Mouse (Mus musculus) splenic B cell, adult 2 months (primary cell): ENCODE data around the gene Ndufb8.
A peak's percentile ranks its signal among the peaks of the same experiment; 100 is the strongest.

Experiments used
- DNase-seq: peaks from one replicate; pipeline ENCODE4 v3.0.0-alpha.2; 2011; ENCODE audit warnings: low read depth, low spot score
- H3K27me3 ChIP-seq: 2 replicates; pipeline ENCODE4 v1.6.1; 2012; ENCODE audit warnings: mild to moderate bottlenecking, low read length, moderate library complexity, mixed read lengths; ENCODE audit not compliant: control insufficient read depth, poor library complexity, insufficient read depth, severe bottlenecking
- H3K36me3 ChIP-seq: 2 replicates; pipeline ENCODE4 v1.6.1; 2012; ENCODE audit warnings: mild to moderate bottlenecking, low read length, moderate library complexity, mixed read lengths; ENCODE audit not compliant: control insufficient read depth, poor library complexity, insufficient read depth, severe bottlenecking

Gene Ndufb8

GRCm38 (mm10) chr19:44513921-44514482 is 41.2 kb downstream of the Ndufb8 start:
- Histone ChIP-seq H3K36me3 (no peaks in the 10 kb centered on the region), H3K27me3 (peaks cover 4% of the 10 kb centered on the region)
- DNase-seq = no peak

GRCm38 (mm10) chr19:44513054-44513833 is 42.0 kb downstream of the Ndufb8 start:
- no peaks in the 10 kb centered on the region for H3K36me3 ChIP-seq

GRCm38 (mm10) chr19:44512601-44513000 is 42.6 kb downstream of the Ndufb8 start:
- Histone ChIP-seq H3K36me3 (no peaks in the 10 kb centered on the region), H3K27me3 (peaks cover 4% of the 10 kb centered on the region)
- DNase-seq = no peak

More at GRCm38 (mm10) chr19:44513054-44513833, 42.0 kb downstream of the Ndufb8 start:
- DNase-seq = no peak
- peaks cover 4% of the 10 kb centered on the region for H3K27me3 ChIP-seq

DNA sequence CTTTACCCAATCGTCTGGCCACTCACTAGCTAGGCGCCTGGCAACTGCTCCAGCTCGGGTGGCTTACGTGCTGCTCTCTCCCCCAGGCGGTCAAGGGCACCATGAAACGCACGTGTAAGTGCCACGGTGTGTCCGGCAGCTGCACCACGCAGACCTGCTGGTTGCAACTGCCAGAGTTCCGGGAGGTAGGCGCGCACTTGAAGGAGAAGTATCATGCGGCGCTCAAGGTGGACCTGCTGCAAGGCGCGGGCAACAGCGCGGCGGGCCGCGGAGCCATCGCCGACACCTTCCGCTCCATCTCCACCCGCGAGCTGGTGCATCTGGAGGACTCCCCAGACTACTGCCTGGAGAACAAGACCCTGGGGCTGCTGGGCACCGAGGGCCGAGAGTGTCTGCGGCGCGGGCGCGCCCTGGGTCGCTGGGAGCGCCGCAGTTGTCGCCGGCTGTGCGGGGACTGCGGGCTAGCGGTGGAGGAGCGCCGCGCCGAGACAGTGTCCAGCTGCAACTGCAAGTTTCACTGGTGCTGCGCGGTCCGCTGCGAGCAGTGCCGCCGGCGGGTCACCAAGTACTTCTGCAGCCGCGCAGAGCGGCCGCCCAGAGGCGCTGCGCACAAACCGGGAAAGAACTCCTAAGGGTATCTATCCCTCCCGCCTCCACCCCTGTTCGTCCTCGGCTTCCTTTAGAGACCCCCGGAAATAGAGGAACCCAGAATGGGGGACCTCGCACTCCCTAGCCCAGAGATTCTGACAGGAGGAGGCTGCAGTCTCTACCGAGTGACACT is 43.6 kb downstream of the Ndufb8 start:
- DNase-seq = peak; percentile 19
- Histone ChIP-seq H3K36me3 (no peaks in the 10 kb centered on the region), H3K27me3 (peaks cover 4% of the 10 kb centered on the region)

DNA sequence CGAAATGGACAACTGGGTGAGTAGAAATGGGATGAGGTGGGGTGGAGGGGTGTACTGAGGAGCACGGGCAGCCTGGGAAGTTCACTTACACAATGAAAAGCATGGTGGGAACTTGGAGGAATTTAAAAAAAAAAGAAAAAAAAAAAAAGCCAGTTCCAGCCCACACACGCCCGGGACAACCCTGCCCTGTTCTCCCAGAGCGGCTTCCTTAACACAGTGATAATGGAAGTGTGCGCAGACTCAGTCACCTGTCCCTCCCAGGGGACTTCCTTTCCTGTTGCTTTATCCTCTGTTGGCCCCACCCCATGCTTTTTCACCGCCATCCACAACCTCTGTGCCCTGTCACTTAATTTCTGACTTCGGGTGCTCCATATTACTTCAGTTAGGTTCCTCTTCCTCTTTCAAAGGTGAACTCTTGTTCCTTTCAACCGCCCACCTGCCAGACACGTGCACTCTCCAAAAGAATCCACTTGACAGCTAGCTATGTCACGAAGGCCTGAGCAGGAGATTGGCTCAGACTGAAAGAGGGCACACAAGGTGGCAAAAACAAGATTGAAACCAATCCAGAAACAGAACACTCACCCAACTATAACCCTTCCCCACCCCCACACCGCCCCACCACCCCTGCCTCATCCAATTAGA is 44.6 kb downstream of the Ndufb8 start:
- peak; percentile 68 for DNase-seq
- peaks cover 4% of the 10 kb centered on the region for H3K27me3 ChIP-seq
- no peaks in the 10 kb centered on the region for H3K36me3 ChIP-seq

GRCm38 (mm10) chr19:44502741-44503140 is 52.5 kb downstream of the Ndufb8 start:
- Histone ChIP-seq H3K27me3 (no peaks in the 10 kb centered on the region), H3K36me3 (no peaks in the 10 kb centered on the region)
- no peak for DNase-seq

GRCm38 (mm10) chr19:44501925-44502324 is 53.3 kb downstream of the Ndufb8 start:
- Histone ChIP-seq H3K27me3 (no peaks in the 10 kb centered on the region), H3K36me3 (no peaks in the 10 kb centered on the region)
- DNase-seq = no peak

DNA sequence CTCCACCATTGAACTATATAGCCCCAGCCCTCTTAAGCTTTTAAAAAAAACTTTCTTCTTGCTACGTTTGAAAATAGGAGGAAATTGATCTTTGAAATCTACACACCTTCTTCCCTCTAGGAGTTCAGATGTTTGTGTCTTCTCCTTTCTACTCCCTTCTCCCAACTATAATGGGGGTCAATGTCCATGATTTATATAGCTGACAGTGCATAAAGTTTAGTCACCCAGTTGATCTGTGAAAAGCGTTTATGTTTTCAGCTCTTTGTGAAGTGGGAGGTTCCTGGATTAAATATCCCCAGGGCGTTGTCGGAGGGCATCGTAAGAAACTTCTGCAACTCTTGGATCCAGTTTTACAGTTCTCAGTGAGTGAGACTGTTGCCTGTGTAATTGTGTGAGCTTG is 55.0 kb downstream of the Ndufb8 start:
- Histone ChIP-seq H3K27me3 (no peaks in the 10 kb centered on the region), H3K36me3 (no peaks in the 10 kb centered on the region)
- DNase-seq = no peak

GRCm38 (mm10) chr19:44498936-44499335 is 56.3 kb downstream of the Ndufb8 start:
- Histone ChIP-seq H3K27me3 (no peaks in the 10 kb centered on the region), H3K36me3 (no peaks in the 10 kb centered on the region)
- no peak for DNase-seq
